Mouse (Mus musculus): ENCODE data around the gene Brf1.

DNA sequence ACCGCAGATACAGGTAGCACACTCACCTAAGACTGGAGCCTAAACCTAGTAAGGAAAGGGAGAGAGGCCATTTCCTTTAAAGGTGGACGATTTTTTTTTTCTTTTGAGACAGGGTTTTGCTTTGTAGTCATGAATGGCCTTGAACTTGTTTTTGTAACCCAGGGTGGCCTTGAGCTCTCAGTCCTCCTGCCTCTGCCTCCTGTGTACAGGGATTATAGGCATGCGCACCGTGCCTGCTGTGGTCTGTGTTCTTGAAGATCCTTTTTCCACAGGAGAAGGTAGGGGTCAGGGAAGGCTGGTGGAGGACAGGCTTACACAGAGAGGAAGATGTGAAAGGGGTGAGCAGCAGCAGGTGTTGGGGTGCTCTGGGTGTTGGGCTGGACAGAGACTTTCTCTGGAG, 15.5 kb upstream of the Brf1 start:
- TF ChIP-seq GATA1 (IDR thresholded peaks at IDR 0.05; ENCODE audit: borderline replicate concordance, low read length) = no peak
- TF ChIP-seq FLI1 (IDR thresholded peaks at IDR 0.05; ENCODE audit: low read length) = no peak
